Mouse (Mus musculus) heart, adult 8-10 months (tissue): ENCODE measurements around the gene Mllt3. TPM values are rescaled to one million over a fixed set of nuclear protein-coding genes. Genes with fewer than 3 reads are reported as not detected.
A peak's percentile ranks its signal among the peaks of the same experiment; 100 is the strongest.

Source experiments
- DNase-seq: peaks from one replicate; pipeline ENCODE4 v3.0.0; 2022; ENCODE audit warnings: low spot score
- total RNA-seq, 4 experiments: library from RNA; stranded (reverse); gene quantifications; 2 replicates each; pipeline ENCODE4 v1.2.4; 2022

Mllt3 gene
- total RNA-seq, 4 experiments from 2014 or later = 14.6 to 17.5 (median 15.6) TPM

GRCm38 (mm10) chr4:87781971-87782370, 251.2 kb downstream of the Mllt3 start:
- DNase-seq = no peak

- no peak for DNase-seq
Observed at GRCm38 (mm10) chr4:87775721-87776120, 257.4 kb downstream of the Mllt3 start.

- DNase-seq = no peak
Observed at GRCm38 (mm10) chr4:87774515-87774914, 258.6 kb downstream of the Mllt3 start.

- no peak for DNase-seq
Observed at GRCm38 (mm10) chr4:87767711-87768561, 265.2 kb downstream of the Mllt3 start.

- no peak for DNase-seq
Observed at GRCm38 (mm10) chr4:87765729-87766128, 267.4 kb downstream of the Mllt3 start.

GRCm38 (mm10) chr4:87761075-87761474, 272.1 kb downstream of the Mllt3 start:
- DNase-seq = no peak

GRCm38 (mm10) chr4:87760297-87760696, 272.9 kb downstream of the Mllt3 start:
- no peak for DNase-seq

- no peak for DNase-seq
Observed at GRCm38 (mm10) chr4:87759625-87760024, 273.5 kb downstream of the Mllt3 start.

GRCm38 (mm10) chr4:87759110-87759509, 274.1 kb downstream of the Mllt3 start:
- DNase-seq = no peak

- DNase-seq = no peak
Observed at GRCm38 (mm10) chr4:87751515-87751864, 281.7 kb downstream of the Mllt3 start.

- no peak for DNase-seq
Observed at GRCm38 (mm10) chr4:87750856-87751514, 282.2 kb downstream of the Mllt3 start.

GRCm38 (mm10) chr4:87749532-87750234, 283.5 kb downstream of the Mllt3 start:
- no peak for DNase-seq

GRCm38 (mm10) chr4:87745016-87745645, 288.0 kb downstream of the Mllt3 start:
- DNase-seq = no peak

- DNase-seq = no peak
Observed at GRCm38 (mm10) chr4:87739524-87740128, 293.5 kb downstream of the Mllt3 start.

GRCm38 (mm10) chr4:87739104-87739503, 294.1 kb downstream of the Mllt3 start:
- no peak for DNase-seq

- DNase-seq = peak; percentile 10
Observed at GRCm38 (mm10) chr4:87737201-87737806, 295.9 kb downstream of the Mllt3 start.

- DNase-seq = no peak
Observed at GRCm38 (mm10) chr4:87736779-87737178, 296.4 kb downstream of the Mllt3 start.

GRCm38 (mm10) chr4:87731118-87731672, 302.0 kb downstream of the Mllt3 start:
- no peak for DNase-seq

GRCm38 (mm10) chr4:87728581-87728980, 304.6 kb downstream of the Mllt3 start:
- DNase-seq = no peak

- no peak for DNase-seq
Observed at GRCm38 (mm10) chr4:87723448-87723847, 309.7 kb downstream of the Mllt3 start.
